Mouse (Mus musculus): ENCODE results near the gene Tecta. TPM values are rescaled to one million over a fixed set of nuclear protein-coding genes. Genes with fewer than 3 reads are reported as not detected.

Tecta gene
- polyA plus RNA-seq, 1 experiment from 2014 or later: 0.18 TPM

Small RNA genes within 50 kb of the gene (microRNA-seq; reads per million reads assigned to microRNA genes)
- not detected for gene Gm44311

Other genes starting within 250 kb of the Tecta start
- gene Sc5d, start 135.7 kb downstream of the Tecta start, polyA plus RNA-seq (2016; fragmentation: Nextera tagmentation; extraction: Ambion mirVana): 64.8 and 65.9 TPM in 2 replicates
- gene Tbcel, start 107.9 kb upstream of the Tecta start, polyA plus RNA-seq (2016; fragmentation: Nextera tagmentation; extraction: Ambion mirVana): 4.9 and 6.1 TPM in 2 replicates

Data from forebrain, embryonic 12.5 days (tissue).